Mouse (Mus musculus) hindbrain, postnatal 0 days (tissue): ENCODE measurements around the gene Gm20388. TPM values are rescaled to one million over a fixed set of nuclear protein-coding genes. Genes with fewer than 3 reads are reported as not detected.
A peak's percentile ranks its signal among the peaks of the same experiment; 100 is the strongest.

ENCODE experiments used
- ATAC-seq: fragments of 200-750 bp; cut with Nextera tagmentation; 2 replicates; pipeline ENCODE4 v1.8.0; 2017; ENCODE audit warnings: mild to moderate bottlenecking, moderate TSS enrichment, moderate library complexity
- DNase-seq: peaks from one replicate; pipeline ENCODE4 v3.0.0-alpha.2; 2015; ENCODE audit warnings: low spot score
- H3K27ac ChIP-seq: fragments of 300-500 bp; sonication (generic); 2 replicates; pipeline ENCODE4 v1.5.1; 2014; ENCODE audit warnings: mild to moderate bottlenecking
- H3K27me3 ChIP-seq: fragments of 300-500 bp; sonication (generic); 2 replicates; pipeline ENCODE4 v1.6.1; 2014; ENCODE audit warnings: low read length, mixed read lengths; ENCODE audit not compliant: insufficient read depth
- H3K36me3 ChIP-seq: fragments of 300-500 bp; sonication (generic); 2 replicates; pipeline ENCODE4 v1.6.1; 2014; ENCODE audit warnings: low read length, mixed read lengths; ENCODE audit not compliant: insufficient read depth
- H3K4me1 ChIP-seq: fragments of 300-500 bp; sonication (generic); 2 replicates; pipeline ENCODE4 v1.6.1; 2014; ENCODE audit warnings: antibody characterized with exemption, low read length, mixed read lengths; ENCODE audit not compliant: insufficient read depth
- H3K4me2 ChIP-seq: fragments of 300-500 bp; sonication (generic); 2 replicates; pipeline ENCODE4 v1.6.1; 2014; ENCODE audit warnings: low read depth, mild to moderate bottlenecking, low read length, moderate library complexity, mixed read lengths
- H3K4me3 ChIP-seq: fragments of 300-500 bp; sonication (generic); 2 replicates; pipeline ENCODE4 v1.5.1; 2014; ENCODE audit warnings: low read length
- H3K9ac ChIP-seq: fragments of 300-500 bp; sonication (generic); replicated peaks from 2 replicates; pipeline ENCODE4 v1.6.1; 2014; ENCODE audit warnings: mild to moderate bottlenecking, low read length, moderate library complexity, mixed read lengths
- H3K9me3 ChIP-seq: fragments of 300-500 bp; sonication (generic); 2 replicates; pipeline ENCODE4 v1.6.1; 2016; ENCODE audit warnings: low read length, mixed read lengths
- CTCF ChIP-seq: IDR thresholded peaks from 2 replicates; pipeline ENCODE4 v1.5.1; 2016; ENCODE audit warnings: antibody characterized with exemption, control low read depth, low read depth
- WGBS: fragments of 180-500 bp; shearing (Covaris S2); extraction: QIAGEN DNeasy Blood & Tissue Kit; methylation state at CpG from one replicate; pipeline ENCODE4 v1.1.7; 2014; 5-methylcytosine and 5-hydroxymethylcytosine counted together
- polyA plus RNA-seq: library from polyadenylated mRNA; unstranded; fragments of >200 nt; fragmentation: Nextera tagmentation; extraction: Ambion mirVana; gene quantifications from 2 replicates; pipeline ENCODE4 v1.2.1, GENCODE M21; 2015
- total RNA-seq: library from RNA; depleted of rRNA; stranded (reverse); fragments of >200 nt; gene quantifications from 2 replicates; pipeline ENCODE4 v1.2.3, GENCODE M21; 2014

Gene Gm20388
- total and polyA plus RNA-seq, 2 experiments from 2014 or later: 71.3 TPM; not detected in 1

- DNase-seq (no peak), ATAC-seq (no peak)
- peaks cover 27% of the 10 kb centered on the region for H3K36me3 ChIP-seq
Observed at GRCm38 (mm10) chr8:120581329-120581728, 670.7 kb downstream of the Gm20388 start.

GRCm38 (mm10) chr8:120581811-120582210 is 671.2 kb downstream of the Gm20388 start:
- Histone ChIP-seq H3K4me1 (no peaks in the 10 kb centered on the region), H3K4me2 (no peak overlapping the region), H3K9me3 (no peaks in the 10 kb centered on the region), H3K27ac (peak overlapping the region; percentile 48; the same call in 1 of the 2 replicates), H3K4me3 (no peak overlapping the region), H3K27me3 (no peaks in the 10 kb centered on the region), H3K36me3 (peaks cover 23% of the 10 kb centered on the region), H3K9ac (no peak overlapping the region)
- WGBS: 66% methylated on average over 8 of the region's 8 CpGs
- peak; percentile 30 for ATAC-seq
- no peak for TF ChIP-seq CTCF
- DNase-seq: no peak

More at GRCm38 (mm10) chr8:120581329-120581728, 670.7 kb downstream of the Gm20388 start:
- H3K4me3 ChIP-seq: no peak overlapping the region
- no peaks in the 10 kb centered on the region for H3K9me3 ChIP-seq
- no peak overlapping the region for H3K9ac ChIP-seq
- no peaks in the 10 kb centered on the region for H3K27me3 ChIP-seq
- H3K4me2 ChIP-seq: no peak overlapping the region
- no peak for TF ChIP-seq CTCF
- H3K27ac ChIP-seq: peak overlapping the region; percentile 48; the same call in 1 of the 2 replicates
- WGBS: 76% methylated on average over 12 of the region's 12 CpGs
- H3K4me1 ChIP-seq: no peaks in the 10 kb centered on the region

- ATAC-seq: no peak
- H3K27me3 ChIP-seq: no peaks in the 10 kb centered on the region
- 93% methylated on average over 10 of the region's 10 CpGs for WGBS
- H3K9ac ChIP-seq: no peak overlapping the region
- DNase-seq: no peak
- no peak overlapping the region for H3K4me2 ChIP-seq
- no peak for TF ChIP-seq CTCF
- no peaks in the 10 kb centered on the region for H3K4me1 ChIP-seq
- H3K36me3 ChIP-seq: no peaks in the 10 kb centered on the region
- H3K27ac ChIP-seq: no peak overlapping the region
- H3K9me3 ChIP-seq: no peaks in the 10 kb centered on the region
- no peak overlapping the region for H3K4me3 ChIP-seq
Observed at GRCm38 (mm10) chr8:120585521-120585920, 674.9 kb downstream of the Gm20388 start.

GRCm38 (mm10) chr8:120588908-120589771 is 678.5 kb downstream of the Gm20388 start, which contains the start of gene Gins2:
Gene Gins2 (minus strand): TSS chr8:120589304.
- TF ChIP-seq CTCF: peak; percentile 18; the same call in 1 of the 2 replicates
- Histone ChIP-seq H3K4me3 (peak within 1 kb of the TSS; percentile 48), H3K9ac (peak within 1 kb of the TSS; percentile 55), H3K4me1 (peaks cover 4% of the 10 kb centered on the region; the same call in 1 of the 2 replicates), H3K9me3 (no peaks in the 10 kb centered on the region), H3K27me3 (no peaks in the 10 kb centered on the region), H3K27ac (peak within 1 kb of the TSS; percentile 16; the same call in 1 of the 2 replicates), H3K36me3 (no peaks in the 10 kb centered on the region), H3K4me2 (peak within 1 kb of the TSS; percentile 90)
- DNase-seq (peak; percentile 99), ATAC-seq (peak; percentile 99)
- under 1% methylated on average over 67 of the region's 67 CpGs for WGBS

- Histone ChIP-seq H3K9me3 (no peaks in the 10 kb centered on the region), H3K4me1 (peaks cover 4% of the 10 kb centered on the region; the same call in 1 of the 2 replicates), H3K27me3 (no peaks in the 10 kb centered on the region), H3K4me2 (peak overlapping the region; percentile 90), H3K9ac (no peak overlapping the region), H3K27ac (0 out of 2 replicates have a peak overlapping the region, but pooled peaks have one; percentile 16), H3K36me3 (no peaks in the 10 kb centered on the region), H3K4me3 (peak overlapping the region; percentile 48; the same call in 1 of the 2 replicates)
- no peak for TF ChIP-seq CTCF
- DNase-seq (no peak), ATAC-seq (no peak)
- WGBS: 58% methylated on average over 2 of the region's 2 CpGs
Observed at GRCm38 (mm10) chr8:120589921-120590320, 679.3 kb downstream of the Gm20388 start.

GRCm38 (mm10) chr8:120591587-120592292 is 681.1 kb downstream of the Gm20388 start:
- no peak for ATAC-seq
- Histone ChIP-seq H3K9ac (no peak overlapping the region), H3K9me3 (no peaks in the 10 kb centered on the region), H3K4me3 (no peak overlapping the region), H3K27me3 (no peaks in the 10 kb centered on the region), H3K4me1 (peaks cover 4% of the 10 kb centered on the region; the same call in 1 of the 2 replicates), H3K27ac (no peak overlapping the region), H3K36me3 (no peaks in the 10 kb centered on the region), H3K4me2 (no peak overlapping the region)
- DNase-seq: no peak
- 64% methylated on average over 10 of the region's 10 CpGs for WGBS
- no peak for TF ChIP-seq CTCF
